Comparison of ENCODE assay signal across 21 mouse cellular contexts in genomic region chr9:122354240-122354639, GRCm38 (mm10).
"Had no signal": no experiment of that assay in that cellular context is flagged by ENCODE, and none has a peak within 500 bp of the region (broad histone marks: within the 10 kb centered on the region; RNA-seq: fewer than 3 reads in every experiment).

No protein-coding gene starts in this region.

- H3K9me3 ChIP-seq: limb, embryonic 10.5 days; limb, embryonic 13.5 days; midbrain, embryonic 12.5 days; midbrain, embryonic 15.5 days; neural tube, embryonic 12.5 days; neural tube, embryonic 15.5 days; stomach, embryonic 15.5 days had no signal

- H3K4me1 ChIP-seq: neural tube, embryonic 12.5 days had no signal

- DNase-seq: kidney, adult 2 months; kidney, postnatal 25 days; layer of hippocampus, adult 9-11 months; lung, embryonic 14.5 days; lung, postnatal 14 days; right cerebral cortex, adult 18-20 months; right cerebral cortex, postnatal 14 days; right cerebral cortex, postnatal 4 days; thymus, postnatal 25 days had no signal

- H3K27me3 ChIP-seq: limb, embryonic 13.5 days; midbrain, embryonic 15.5 days; neural tube, embryonic 12.5 days; neural tube, embryonic 15.5 days; stomach, embryonic 15.5 days had no signal

- ATAC-seq: intestine, postnatal 0 days; midbrain, embryonic 15.5 days had no signal

- H3K36me3 ChIP-seq: limb, embryonic 10.5 days; limb, embryonic 13.5 days; midbrain, embryonic 12.5 days; midbrain, embryonic 15.5 days; neural tube, embryonic 12.5 days; neural tube, embryonic 15.5 days; stomach, embryonic 15.5 days had no signal

- H3K4me3 ChIP-seq: layer of hippocampus, adult 2 months; limb, embryonic 10.5 days; limb, embryonic 13.5 days; midbrain, embryonic 12.5 days; midbrain, embryonic 15.5 days; neural tube, embryonic 12.5 days; neural tube, embryonic 15.5 days; stomach, embryonic 15.5 days had no signal

- H3K27ac ChIP-seq: kidney, postnatal 0 days; limb, embryonic 10.5 days; limb, embryonic 13.5 days; liver, embryonic 14.5 days; macrophage; midbrain, embryonic 12.5 days; midbrain, embryonic 15.5 days; neural tube, embryonic 12.5 days; neural tube, embryonic 15.5 days; stomach, embryonic 15.5 days had no signal

- H3K4me2 ChIP-seq: limb, embryonic 13.5 days; lung, embryonic 14.5 days; midbrain, embryonic 12.5 days; midbrain, embryonic 15.5 days; neural tube, embryonic 12.5 days; neural tube, embryonic 15.5 days; stomach, embryonic 15.5 days had no signal

- H3K9ac ChIP-seq: limb, embryonic 13.5 days; liver, embryonic 14.5 days; lung, embryonic 14.5 days; midbrain, embryonic 12.5 days; midbrain, embryonic 15.5 days; neural tube, embryonic 12.5 days; neural tube, embryonic 15.5 days; stomach, embryonic 15.5 days had no signal
